Mouse (Mus musculus) fat pad, adult 2 months (tissue): ENCODE results near the gene Zc3hav1l.

ENCODE experiments used
- DNase-seq: peaks from one replicate; pipeline ENCODE4 v3.0.0-alpha.2; 2011; ENCODE audit warnings: low read depth, low spot score; ENCODE audit errors: extremely low read depth

The Zc3hav1l gene

DNA sequence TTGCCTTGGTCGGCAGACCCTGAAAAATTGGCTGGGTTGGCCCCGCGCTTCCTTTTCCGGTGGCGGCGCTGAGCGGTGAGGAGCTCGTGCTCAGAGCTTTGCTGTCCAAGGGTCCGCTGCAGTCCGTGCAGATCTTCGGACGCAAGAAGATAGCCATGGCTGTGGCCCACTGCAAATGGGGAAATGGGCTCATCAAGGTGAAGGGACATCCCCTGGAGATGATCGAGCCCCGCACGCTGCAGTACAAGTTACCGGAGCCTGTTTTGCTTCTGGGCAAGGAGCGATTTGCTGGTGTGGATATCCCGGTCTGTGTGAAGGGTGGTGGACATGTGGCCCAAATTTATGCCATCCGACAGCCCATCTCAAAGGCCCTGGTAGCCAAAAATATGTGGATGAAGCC is 14.6 kb downstream of the Zc3hav1l start:
- DNase-seq: no peak

DNA sequence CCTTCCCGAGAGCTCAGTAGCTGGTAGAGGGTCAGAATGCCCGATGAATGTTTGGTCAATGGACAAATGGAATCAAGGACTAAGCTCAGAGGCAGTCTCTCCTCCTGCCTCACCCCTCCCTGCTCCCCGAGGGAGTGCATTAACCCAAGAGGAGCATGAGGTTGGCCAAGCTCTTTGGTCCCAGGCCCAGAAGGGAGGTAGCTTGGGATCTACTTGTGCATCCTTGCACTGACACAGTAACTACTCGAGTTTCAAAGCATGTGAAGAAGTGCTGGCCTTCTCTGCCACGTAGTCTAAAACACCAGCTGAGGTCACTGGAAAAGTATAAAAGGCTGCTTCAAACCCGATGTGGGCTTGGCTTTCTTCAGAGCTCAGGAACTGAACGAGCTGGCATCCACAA is 34.6 kb downstream of the Zc3hav1l start:
- no peak for DNase-seq

DNA sequence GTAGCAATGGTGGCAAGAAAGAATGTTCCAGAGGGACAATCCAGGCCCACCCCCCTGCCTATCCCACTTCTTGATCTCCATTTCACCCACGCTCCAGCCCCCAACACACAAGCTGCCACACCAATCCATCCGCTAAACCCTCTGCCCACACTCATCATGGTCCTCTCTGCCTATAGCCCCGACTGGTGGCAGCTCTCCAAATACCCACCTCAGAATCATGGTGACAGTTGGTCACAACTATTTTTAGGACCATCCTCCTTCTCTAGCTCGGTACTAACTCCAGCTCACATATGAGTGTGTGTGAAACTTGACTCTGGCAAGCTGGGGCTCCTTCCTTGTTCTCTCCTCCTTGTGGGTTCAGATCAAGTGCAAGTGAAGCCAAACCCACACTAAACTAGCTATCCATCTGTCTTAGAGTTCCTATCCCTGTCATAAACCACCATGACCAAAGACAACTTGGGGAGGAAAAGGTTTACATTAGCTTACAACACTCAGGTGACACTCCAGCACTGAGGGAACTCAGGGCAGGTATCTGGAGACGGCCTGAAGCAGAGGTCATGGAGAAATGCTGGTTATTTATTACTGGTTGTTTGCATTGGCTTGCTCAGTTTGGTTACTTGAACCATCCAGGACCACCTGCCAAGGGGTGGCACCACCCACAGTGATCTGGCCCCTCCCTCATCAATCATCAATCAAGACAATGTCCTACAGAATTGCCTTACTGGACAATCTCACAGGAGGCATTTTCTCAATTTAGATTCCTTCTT is 35.5 kb downstream of the Zc3hav1l start:
- DNase-seq: no peak

DNA sequence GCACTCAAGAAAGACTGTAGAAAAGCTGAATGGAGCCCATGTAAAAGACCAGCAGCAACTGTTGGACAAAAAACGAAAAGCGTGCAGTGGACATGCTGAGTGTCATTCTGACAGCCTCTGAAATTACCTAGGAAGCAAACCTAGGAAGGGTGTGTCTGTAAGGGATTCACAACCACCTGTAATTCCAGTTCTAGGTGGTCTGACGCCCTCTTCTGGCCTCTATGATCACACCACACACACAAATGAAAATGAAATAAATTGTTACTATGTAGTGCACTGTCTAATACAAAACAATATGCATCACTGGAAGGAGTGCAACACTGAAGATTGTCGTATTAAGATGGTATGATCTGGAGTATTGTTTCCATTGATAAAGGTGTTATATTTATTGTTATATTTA is 37.2 kb downstream of the Zc3hav1l start:
- DNase-seq: no peak

DNA sequence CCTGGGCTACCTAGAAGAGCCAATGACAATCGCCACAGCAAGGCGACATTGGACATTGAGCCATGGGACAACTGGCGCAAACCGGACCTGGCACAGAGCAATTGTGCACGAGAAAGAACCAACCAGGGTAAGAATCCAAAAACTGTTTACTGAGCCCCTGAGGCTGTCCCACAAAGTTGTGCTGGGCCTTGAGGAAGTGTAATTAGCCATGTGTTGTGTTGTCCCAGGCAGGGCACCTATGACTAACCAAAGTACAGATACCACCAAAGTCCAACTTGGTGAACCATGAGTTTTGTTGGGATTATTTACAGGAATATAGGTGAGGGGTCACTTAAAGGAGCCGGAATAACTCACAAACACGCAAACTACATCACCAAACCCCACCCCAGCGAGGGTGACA is 41.6 kb downstream of the Zc3hav1l start:
- DNase-seq: no peak

DNA sequence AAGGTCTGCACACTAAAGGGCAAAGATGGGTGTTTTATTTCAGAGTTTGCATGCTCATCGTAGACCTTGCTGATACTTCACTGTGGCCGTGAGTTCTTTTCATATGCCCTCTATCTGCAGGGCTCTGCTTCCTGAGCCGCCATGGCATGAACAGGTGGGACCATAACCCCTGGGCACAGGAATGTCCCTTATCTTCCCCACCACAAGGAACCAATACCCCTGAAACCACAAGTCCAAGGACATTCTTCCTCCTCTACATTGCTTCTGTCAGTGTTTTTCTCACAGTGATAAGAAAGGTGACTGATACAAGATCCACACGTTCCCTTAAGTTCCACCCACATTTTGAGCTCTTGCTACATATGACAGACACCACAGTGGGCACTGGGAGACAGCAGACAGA is 42.3 kb downstream of the Zc3hav1l start:
- DNase-seq: no peak

DNA sequence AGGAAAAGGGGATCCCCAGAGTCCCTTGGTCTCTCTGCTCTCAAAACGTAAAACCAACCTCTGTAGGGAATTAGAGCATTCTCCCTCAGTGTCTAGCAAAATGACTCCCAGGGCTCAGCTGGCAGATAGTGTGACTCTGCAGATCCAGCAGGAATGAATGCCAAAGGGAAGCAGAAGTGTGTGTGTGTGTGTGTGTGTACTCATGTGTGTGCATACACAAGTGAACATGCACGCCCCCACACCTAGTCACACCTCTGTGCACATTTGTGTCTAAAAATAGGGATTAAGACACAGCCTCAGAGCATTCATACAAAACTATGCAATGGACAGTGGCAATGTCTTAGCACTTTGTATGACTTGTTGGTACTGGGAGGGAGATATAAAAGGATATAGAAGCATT is 43.3 kb downstream of the Zc3hav1l start:
- no peak for DNase-seq

DNA sequence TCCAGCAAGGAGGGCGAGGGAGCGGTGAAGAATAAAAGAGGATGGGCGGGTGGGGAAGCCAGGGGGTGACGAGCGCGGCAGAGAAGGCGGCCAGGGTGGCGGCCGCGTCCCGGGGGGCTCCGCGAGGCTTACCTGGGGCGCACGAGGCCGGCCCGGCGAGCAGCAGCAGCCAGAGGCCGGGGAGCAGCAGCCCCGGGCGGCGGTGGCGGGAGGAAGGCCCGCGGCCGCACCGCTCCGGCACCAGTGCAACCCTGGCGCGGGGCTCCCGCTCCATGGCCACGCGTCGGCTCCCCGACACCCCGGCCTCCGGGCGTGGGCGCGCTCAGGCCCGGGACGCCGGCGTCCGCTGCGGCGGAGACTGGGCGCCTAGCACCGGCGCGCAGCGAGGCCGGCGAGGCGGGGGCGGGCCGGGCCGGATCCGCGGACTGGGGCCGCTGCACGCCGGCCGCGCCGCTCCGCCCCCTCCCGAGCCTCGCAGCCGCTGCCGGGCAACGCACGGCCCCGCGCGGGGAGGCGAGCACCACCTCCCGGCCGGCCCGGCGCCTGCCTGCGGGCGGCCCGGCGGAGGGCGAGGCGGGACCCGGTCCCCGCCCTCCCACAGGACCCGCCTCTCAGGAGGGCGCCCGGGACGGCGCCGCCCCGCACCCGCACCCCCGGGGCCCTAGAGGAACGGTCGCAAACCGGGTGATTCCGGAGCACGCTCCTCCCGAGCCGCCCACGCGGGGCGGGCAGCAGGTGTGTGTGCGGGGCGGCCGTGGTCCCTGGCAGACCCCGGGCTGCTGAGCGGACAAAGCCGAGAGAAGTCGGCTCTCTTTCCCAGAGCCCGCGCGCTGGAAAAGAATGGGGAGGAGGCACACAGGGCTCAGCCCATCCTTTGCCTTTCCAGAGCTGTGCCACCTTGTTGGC is 45.1 kb downstream of the Zc3hav1l start, which contains the start of gene D630045J12Rik:
Gene D630045J12Rik (minus strand): TSS at position 274 of the 906 bp plus-strand sequence.
- no peak for DNase-seq

DNA sequence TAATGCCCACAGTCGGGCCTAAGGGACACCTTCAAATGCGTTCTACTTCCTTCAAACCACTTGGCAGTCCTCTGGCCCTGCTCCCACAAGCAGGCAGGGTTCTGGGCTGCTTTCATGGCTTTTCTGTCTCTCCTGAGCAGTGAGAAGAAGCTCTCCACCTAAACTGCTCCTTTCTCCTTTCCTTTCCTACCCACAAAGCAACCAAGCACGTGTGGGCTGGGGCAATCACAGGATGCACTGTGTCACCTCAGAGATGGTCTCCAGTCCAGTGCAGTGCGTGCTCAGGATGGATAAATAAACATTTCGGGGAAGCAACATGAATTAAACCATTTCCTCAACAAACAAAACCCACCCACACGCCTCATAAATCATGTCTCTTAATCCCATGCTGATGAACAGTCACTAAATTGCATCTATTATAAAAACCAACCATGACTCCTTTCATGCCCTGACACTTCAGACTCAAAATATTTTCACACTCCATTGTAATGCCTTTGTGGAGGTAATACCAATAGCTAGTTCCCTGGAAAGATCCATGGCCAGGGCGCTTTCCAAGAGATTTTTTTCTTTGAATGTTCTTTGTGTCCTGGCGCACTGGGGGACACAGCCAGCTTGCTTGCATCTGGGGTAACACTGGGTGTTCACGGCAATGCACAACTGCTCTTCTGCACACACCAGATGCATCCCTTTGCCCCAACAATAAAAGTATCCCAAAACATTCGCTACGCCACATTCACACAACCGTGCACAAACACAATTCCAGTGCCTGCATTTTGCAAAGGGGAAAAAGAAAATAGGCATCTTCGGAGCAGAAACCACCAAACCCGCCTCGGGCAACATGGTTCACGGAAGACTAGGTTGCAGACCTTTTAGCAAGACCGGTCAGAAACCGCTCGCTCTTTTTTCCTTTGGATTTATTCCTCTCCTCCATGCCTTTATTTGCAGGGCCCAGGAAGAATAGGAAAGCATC is 46.0 kb downstream of the Zc3hav1l start:
- DNase-seq: no peak

DNA sequence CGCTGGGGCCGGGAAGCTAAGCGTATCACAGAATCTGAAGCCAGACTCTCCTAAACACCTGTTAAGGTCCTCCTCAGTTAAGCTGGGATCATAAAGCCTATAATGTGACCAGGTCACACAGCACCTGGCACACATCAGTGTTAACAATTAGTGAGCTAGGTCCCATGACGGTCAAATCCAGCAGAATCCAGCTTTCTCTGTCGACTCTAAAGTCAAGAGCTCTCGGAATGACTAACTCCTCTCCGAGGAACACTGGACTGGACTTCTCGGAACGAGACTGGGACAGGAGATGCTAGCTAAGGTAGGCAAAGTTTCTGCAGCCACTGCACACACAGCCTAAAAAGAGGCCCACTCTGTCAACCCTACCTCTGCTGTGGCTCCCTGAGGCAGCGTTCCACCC is 46.9 kb downstream of the Zc3hav1l start:
- DNase-seq: no peak

DNA sequence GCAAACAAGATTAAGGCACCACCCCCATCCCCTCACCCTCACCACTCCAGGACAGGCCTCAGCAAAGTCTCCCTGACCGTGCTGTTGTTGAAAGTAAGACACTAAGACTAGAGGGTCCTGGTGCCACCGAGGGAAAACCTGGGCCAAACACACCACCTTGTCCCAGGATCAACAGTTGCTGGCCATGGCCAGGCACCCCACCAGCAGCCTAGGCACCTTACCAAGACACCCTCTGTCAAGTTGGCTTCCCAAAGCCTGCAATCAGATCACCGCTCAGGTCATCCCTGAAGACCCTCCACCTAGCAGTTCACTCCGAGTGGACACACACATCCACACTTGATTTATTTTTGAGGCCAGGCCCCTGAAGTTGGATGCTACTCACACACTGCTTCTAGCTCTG is 47.6 kb downstream of the Zc3hav1l start:
- no peak for DNase-seq

DNA sequence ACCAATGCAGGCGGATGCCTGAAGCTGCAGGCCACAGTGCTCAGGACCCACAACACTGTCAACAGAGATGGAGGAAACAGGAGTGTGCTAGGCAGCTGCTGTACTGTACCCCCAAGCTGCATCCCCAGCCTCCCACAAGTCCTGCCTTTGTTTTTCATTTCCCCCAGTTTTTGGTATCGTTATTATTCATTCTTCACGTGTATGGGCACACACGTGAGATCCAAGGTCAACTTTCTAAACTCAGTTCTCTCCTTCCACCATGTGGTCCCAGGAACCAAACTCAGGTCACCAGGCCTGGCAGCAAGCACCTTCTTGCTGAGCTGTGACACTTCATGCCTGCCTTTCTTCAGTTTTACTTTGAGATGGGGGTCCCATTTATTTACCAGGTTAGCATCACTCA is 51.7 kb downstream of the Zc3hav1l start:
- no peak for DNase-seq

DNA sequence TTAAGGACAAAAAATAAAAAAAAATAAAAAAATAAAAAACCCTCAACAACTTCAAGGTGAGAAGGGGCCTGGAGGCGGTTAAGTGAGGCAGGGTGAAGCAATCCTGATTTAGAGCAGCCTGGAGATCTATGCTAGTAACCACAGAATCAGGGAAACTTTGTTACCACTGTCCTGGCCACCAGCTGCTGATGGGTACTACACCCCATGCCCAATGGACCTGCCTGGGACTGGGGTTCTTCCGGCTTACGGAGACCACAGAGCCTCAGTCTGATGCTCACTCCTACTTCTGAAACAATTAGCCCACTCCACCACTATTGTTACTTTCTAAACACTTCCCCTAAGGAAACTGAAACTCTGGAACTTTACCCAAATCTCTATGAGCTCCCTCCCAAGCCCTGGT is 54.3 kb downstream of the Zc3hav1l start:
- no peak for DNase-seq

DNA sequence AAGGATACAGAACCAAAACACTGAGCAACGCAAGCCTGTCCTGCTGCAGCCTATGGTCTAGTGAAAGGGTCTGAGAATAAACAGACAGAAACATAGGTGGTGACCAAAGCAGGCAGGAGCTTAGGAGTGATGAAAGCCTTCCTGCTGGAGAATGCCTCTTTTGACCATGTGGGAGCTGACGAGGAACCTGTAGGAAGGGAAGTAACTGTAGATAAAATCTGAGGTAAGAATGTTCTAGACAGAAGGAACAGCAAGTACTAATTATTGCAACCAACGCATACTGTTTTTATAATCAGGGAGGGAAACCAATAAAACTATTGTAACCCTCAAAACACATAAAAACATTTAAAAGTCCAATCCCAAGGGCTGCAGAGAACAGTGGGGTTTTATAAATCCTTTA is 54.9 kb downstream of the Zc3hav1l start:
- peak; percentile 52 for DNase-seq

DNA sequence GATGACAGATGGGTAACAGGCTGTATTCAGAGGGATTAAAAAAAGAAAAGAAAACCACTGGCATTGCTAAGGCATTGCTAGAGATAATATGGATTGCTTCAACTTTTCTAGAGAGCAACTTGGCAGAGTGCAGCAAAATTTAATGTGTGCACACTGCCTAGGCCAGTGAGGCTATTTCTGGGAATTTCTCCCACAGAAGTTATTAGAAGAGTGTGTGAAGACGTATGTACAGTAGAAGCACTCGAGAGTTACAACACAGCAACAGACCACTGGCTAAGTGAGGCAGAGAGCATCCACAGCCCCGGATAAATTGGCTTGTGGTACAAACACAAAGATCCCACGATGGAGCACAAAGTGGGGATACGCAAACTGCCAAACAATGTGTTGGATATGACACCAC is 56.2 kb downstream of the Zc3hav1l start:
- DNase-seq: peak; percentile 50

DNA sequence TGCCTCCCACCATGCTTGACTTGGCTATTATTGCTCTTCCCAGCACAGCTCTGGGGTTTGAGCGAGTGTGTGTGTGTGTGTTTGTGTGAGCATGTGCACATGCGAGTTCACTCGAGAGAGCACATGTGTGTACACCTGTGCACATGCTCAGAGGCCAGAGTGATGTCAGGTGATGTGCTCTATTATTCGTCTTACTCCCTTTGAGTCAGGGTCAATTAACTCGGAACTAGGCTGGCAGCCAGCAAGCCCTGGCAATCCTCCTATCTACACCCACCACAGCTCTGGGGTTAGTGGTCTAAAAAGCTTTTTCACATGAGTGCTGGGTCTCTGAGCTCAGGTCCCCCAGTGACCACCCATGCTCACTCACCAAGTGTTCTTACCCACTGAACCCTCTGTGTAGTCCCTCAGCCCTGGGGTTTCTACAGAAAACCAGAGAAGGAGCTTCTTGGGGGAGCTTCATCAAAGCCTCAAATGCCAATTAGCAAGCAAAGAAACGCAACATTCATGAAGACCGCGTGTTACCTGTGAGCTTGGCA is 56.7 kb downstream of the Zc3hav1l start:
- no peak for DNase-seq

DNA sequence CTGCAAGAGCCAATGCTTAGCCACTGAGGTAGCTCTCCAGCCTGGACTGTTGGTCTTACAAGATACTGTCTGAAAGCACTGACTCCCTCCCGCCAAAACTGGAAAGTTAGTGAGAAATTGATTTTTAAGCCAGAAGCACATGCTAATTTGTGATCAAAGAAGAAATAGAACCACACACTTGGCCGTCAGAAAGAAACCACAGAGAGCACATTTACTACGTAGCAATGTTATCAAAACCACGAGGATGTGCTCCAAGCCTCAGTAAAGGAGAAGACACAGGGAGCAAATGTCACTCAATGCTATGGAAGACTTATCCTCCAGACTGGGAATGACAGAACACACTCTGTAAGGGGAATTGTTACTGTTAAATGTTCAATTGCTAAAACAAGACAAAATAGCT is 57.6 kb downstream of the Zc3hav1l start:
- no peak for DNase-seq

DNA sequence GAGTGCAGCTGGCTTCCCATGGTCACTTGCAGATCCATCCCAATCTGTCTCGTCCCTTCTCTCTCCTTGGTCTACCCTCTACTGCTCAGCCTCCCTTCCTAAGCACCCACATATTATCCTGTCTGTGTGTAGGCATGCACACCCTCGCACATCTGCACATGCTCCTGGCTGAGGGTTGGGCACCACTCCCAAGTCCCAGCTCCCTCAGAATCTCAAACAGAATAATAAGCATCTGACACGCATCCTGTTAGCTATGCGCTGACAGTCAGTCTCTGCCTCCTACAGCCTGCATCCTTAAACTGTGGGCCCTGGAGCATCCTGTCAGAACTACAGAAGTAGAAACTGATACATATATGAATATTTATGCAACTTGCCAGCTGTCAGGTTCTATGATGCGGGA is 58.4 kb downstream of the Zc3hav1l start:
- DNase-seq: no peak

DNA sequence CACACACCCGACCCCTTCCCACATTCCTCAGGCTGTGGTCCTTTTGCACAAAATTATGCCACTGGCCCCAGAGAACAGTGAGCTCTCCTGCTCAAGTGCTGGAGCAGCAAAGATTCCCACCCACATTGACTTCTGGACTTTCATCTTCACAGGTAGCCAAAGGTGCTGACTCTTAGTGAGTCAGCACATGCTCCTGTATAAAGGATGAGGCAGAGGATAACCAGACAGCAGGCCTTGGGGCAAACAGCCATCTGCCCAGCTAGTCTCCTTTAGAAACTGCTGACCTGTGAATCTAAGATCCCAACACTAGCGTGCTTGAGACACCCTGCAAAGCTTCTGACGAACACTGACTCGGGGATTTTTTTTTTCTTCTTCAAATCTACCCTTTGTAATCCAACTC is 60.7 kb downstream of the Zc3hav1l start:
- no peak for DNase-seq
